ENCODE assay signal across 9 mouse cellular contexts in genomic region chr4:134409286-134409685, GRCm38 (mm10). TPM values are rescaled to one million over a fixed set of nuclear protein-coding genes. Genes with fewer than 3 reads are reported as not detected.
DNase-seq lines count a peak whose midpoint lies in the region; ATAC-seq and TF ChIP-seq lines count a peak whose summit lies in the region.
"Had no signal": no experiment of that assay in that cellular context is flagged by ENCODE, and none has a peak within 500 bp of the region (broad histone marks: within the 10 kb centered on the region; RNA-seq: fewer than 3 reads in every experiment).

No protein-coding gene starts in this region.

- H3K9me3 ChIP-seq in liver, embryonic 12.5 days (replicated peaks) = 0 out of 2 replicates have a peak, but pooled peaks cover 3% of the 10 kb centered on the region
- H3K9me3 ChIP-seq: lung, embryonic 15.5 days had no signal

- H3K27me3 ChIP-seq in liver, embryonic 12.5 days (replicated peaks) = 0 out of 2 replicates have a peak, but pooled peaks cover under 1% of the 10 kb centered on the region
- H3K27me3 ChIP-seq: lung, embryonic 15.5 days had no signal

- TF ChIP-seq CTCF in bone marrow, adult 2 months (IDR thresholded peaks at IDR 0.05; ENCODE audit: control insufficient read depth, insufficient read depth, low read length) = peak; percentile 57

- H3K36me3 ChIP-seq in liver, embryonic 12.5 days = peaks cover 11% of the 10 kb centered on the region

- DNase-seq in adrenal gland, postnatal 14 days = peak; percentile 52
- no peak for DNase-seq in adrenal gland, adult 2 months
- peak; percentile 36 for DNase-seq in liver
- peak; percentile 59 for DNase-seq in testis, postnatal 14 days (ENCODE audit: low spot score)
- DNase-seq in cerebellum, adult 9-11 months = no peak

- H3K4me3 ChIP-seq in liver, embryonic 12.5 days = no peak overlapping the region
- no peak overlapping the region for H3K4me3 ChIP-seq in bone marrow, adult 2 months (replicated peaks; ENCODE audit: control insufficient read depth, low read depth, low read length)
- H3K4me3 ChIP-seq: lung, embryonic 15.5 days had no signal

- no peaks in the 10 kb centered on the region for H3K4me1 ChIP-seq in liver, embryonic 12.5 days
- H3K4me1 ChIP-seq in bone marrow, adult 2 months (ENCODE audit: control insufficient read depth, insufficient read depth, low read length) = no peaks in the 10 kb centered on the region
- H3K4me1 ChIP-seq: lung, embryonic 15.5 days had no signal

- no peak for ATAC-seq in liver, embryonic 12.5 days
- ATAC-seq in inflammation-experienced regulatory T-cells, adult 6 months = no peak

- no peak for TF ChIP-seq POLR2A in bone marrow, adult 2 months (IDR thresholded peaks at IDR 0.05; ENCODE audit: borderline replicate concordance, control insufficient read depth, low read depth, low read length)

- WGBS in liver, embryonic 12.5 days (ENCODE audit: insufficient replicate concordance) = 53% methylated on average over 5 of the region's 5 CpGs
- 73% methylated on average over 5 of the region's 5 CpGs for WGBS in bone marrow, adult 2 months

- H3K4me2 ChIP-seq in liver, embryonic 12.5 days = no peak overlapping the region
- H3K4me2 ChIP-seq: lung, embryonic 15.5 days had no signal

- H3K27ac ChIP-seq in liver, embryonic 12.5 days = no peak overlapping the region
- no peak overlapping the region for H3K27ac ChIP-seq in bone marrow, adult 2 months (ENCODE audit: control insufficient read depth, insufficient read depth, low read depth, low read length, poor library complexity)
- H3K27ac ChIP-seq: lung, embryonic 15.5 days had no signal

- H3K9ac ChIP-seq in liver, embryonic 12.5 days = no peak overlapping the region
- H3K9ac ChIP-seq: lung, embryonic 15.5 days had no signal

RNA-seq across cellular contexts. Expression of gene Pafah2, which starts 13.2 kb away (rescaled TPM):
- total RNA-seq in adrenal gland, postnatal 14 days (2021) = 15.9 and 21.2 TPM in 2 replicates
- total RNA-seq in adrenal gland, adult 2 months (2021) = 10 to 100 TPM; 12.1 to 18.7 TPM
- 9.1 and 15.1 TPM in 2 replicates for polyA plus RNA-seq in adrenal gland, adult 2 months (2012; rRNA removed)
- 4.7 and 5.2 TPM in 2 replicates for polyA plus RNA-seq in liver, embryonic 12.5 days (2016; fragmentation: Nextera tagmentation; extraction: Ambion mirVana)
- 5.8 and 8.8 TPM in 2 replicates for polyA plus RNA-seq in bone marrow, adult 2 months (2011; ENCODE audit: insufficient read depth, insufficient read length, low replicate concordance, missing spikeins)
- 1 to 10 TPM in 2 of 3 experiments, under 1 TPM in 1; 0.80 to 1.5 (median 1.2) TPM for polyA plus RNA-seq in inflammation-experienced regulatory T-cells, adult 6 months (2017; shearing (Covaris generic))

RNA-seq across cellular contexts. Expression of gene Extl1, which starts 25.6 kb away (rescaled TPM):
- total RNA-seq in adrenal gland, postnatal 14 days (2021) = 0.96 and 1.7 TPM in 2 replicates
- total RNA-seq in adrenal gland, adult 2 months (2021) = 1 to 10 TPM; 3.1 to 4.4 TPM
- polyA plus RNA-seq in adrenal gland, adult 2 months (2012; rRNA removed) = 4.9 and 5.6 TPM in 2 replicates
- polyA plus RNA-seq in liver, embryonic 12.5 days (2016; fragmentation: Nextera tagmentation; extraction: Ambion mirVana) = 0.25 and 0.36 TPM in 2 replicates
- polyA plus RNA-seq in bone marrow, adult 2 months (2011; ENCODE audit: insufficient read depth, insufficient read length, low replicate concordance, missing spikeins) = 0.23 and 3.3 TPM in 2 replicates
- 1 to 10 TPM in 2 of 3 experiments, under 1 TPM in 1; 0.21 to 1.3 (median 1.0) TPM for polyA plus RNA-seq in inflammation-experienced regulatory T-cells, adult 6 months (2017; shearing (Covaris generic))

RNA-seq across cellular contexts. Expression of gene Stmn1, which starts 58.8 kb away (rescaled TPM):
- 118 and 119 TPM in 2 replicates for total RNA-seq in adrenal gland, postnatal 14 days (2021)
- 10 to 100 TPM; 28.7 to 31.8 TPM for total RNA-seq in adrenal gland, adult 2 months (2021)
- polyA plus RNA-seq in adrenal gland, adult 2 months (2012; rRNA removed) = 1.3 and 2.4 TPM in 2 replicates
- 558 and 570 TPM in 2 replicates for polyA plus RNA-seq in liver, embryonic 12.5 days (2016; fragmentation: Nextera tagmentation; extraction: Ambion mirVana)
- polyA plus RNA-seq in bone marrow, adult 2 months (2011; ENCODE audit: insufficient read depth, insufficient read length, low replicate concordance, missing spikeins) = 297 and 423 TPM in 2 replicates
- 100 to 1,000 TPM in 1 of 3 experiments, 10 to 100 TPM in 2; 62.2 to 637 (median 91.9) TPM for polyA plus RNA-seq in inflammation-experienced regulatory T-cells, adult 6 months (2017; shearing (Covaris generic))

Comparison
In these comparisons a context has a peak if more than half of its experiments do, and no peak if none do; other contexts are left out.
1. DNase-seq: peak in adrenal gland, postnatal 14 days (single experiment), liver (single experiment) and testis, postnatal 14 days (single experiment); none in adrenal gland, adult 2 months (single experiment) and cerebellum, adult 9-11 months (single experiment).
2. RNA of gene Stmn1, which starts 58.8 kb away (polyA plus RNA-seq): 558 to 570 TPM in liver, embryonic 12.5 days, 297 to 423 TPM in bone marrow, adult 2 months and 62.2 to 637 TPM in inflammation-experienced regulatory T-cells, adult 6 months; 1.3 to 2.4 TPM in adrenal gland, adult 2 months; every median in the first group is over 10 times any median in the second.